Mouse (Mus musculus) embryonic facial prominence, embryonic 14.5 days (tissue): ENCODE data around the gene H2-M10.4. TPM values are rescaled to one million over a fixed set of nuclear protein-coding genes. Genes with fewer than 3 reads are reported as not detected.

Experiments used
- ATAC-seq: fragments of 200-750 bp; cut with Nextera tagmentation; 2 replicates; pipeline ENCODE4 v1.8.0; 2017; ENCODE audit warnings: low read depth, moderate number of reproducible peaks, moderate TSS enrichment
- DNase-seq: peaks from one replicate; pipeline ENCODE4 v3.0.0-alpha.2; 2015; ENCODE audit warnings: low spot score
- H3K27ac ChIP-seq: fragments of 300-500 bp; sonication (generic); replicated peaks from 2 replicates; pipeline ENCODE4 v1.5.1; 2014; ENCODE audit warnings: low read depth, mild to moderate bottlenecking, low read length, moderate library complexity
- H3K27me3 ChIP-seq: fragments of 300-500 bp; sonication (generic); replicated peaks from 2 replicates; pipeline ENCODE4 v1.6.1; 2014; ENCODE audit warnings: low read length; ENCODE audit not compliant: control insufficient read depth, insufficient read depth
- H3K36me3 ChIP-seq: fragments of 300-500 bp; sonication (generic); 2 replicates; pipeline ENCODE4 v1.6.1; 2014; ENCODE audit warnings: low read length, mixed read lengths; ENCODE audit not compliant: control insufficient read depth, insufficient read depth
- H3K4me1 ChIP-seq: fragments of 300-500 bp; sonication (generic); 2 replicates; pipeline ENCODE4 v1.6.1; 2014; ENCODE audit warnings: antibody characterized with exemption, low read length; ENCODE audit not compliant: control insufficient read depth, insufficient read depth
- H3K4me2 ChIP-seq: fragments of 300-500 bp; sonication (generic); 2 replicates; pipeline ENCODE4 v1.6.1; 2014; ENCODE audit warnings: low read depth, mild to moderate bottlenecking, low read length, moderate library complexity, mixed read lengths
- H3K4me3 ChIP-seq: fragments of 300-500 bp; sonication (generic); 2 replicates; pipeline ENCODE4 v1.5.1; 2014; ENCODE audit warnings: low read depth, mild to moderate bottlenecking, low read length
- H3K9ac ChIP-seq: fragments of 300-500 bp; sonication (generic); 2 replicates; pipeline ENCODE4 v1.6.1; 2014; ENCODE audit warnings: low read depth, mild to moderate bottlenecking, low read length, moderate library complexity, mixed read lengths
- H3K9me3 ChIP-seq: fragments of 300-500 bp; sonication (generic); 2 replicates; pipeline ENCODE4 v1.6.1; 2016; ENCODE audit warnings: low read length; ENCODE audit not compliant: control insufficient read depth
- WGBS: fragments of 180-500 bp; shearing (Covaris S2); extraction: QIAGEN DNeasy Blood & Tissue Kit; methylation state at CpG from one replicate; pipeline ENCODE4 v1.1.7; 2014; 5-methylcytosine and 5-hydroxymethylcytosine counted together
- polyA plus RNA-seq: library from polyadenylated mRNA; unstranded; fragments of >200 nt; fragmentation: Nextera tagmentation; extraction: Ambion mirVana; gene quantifications from 2 replicates; pipeline ENCODE4 v1.2.1, GENCODE M21; 2014

The H2-M10.4 gene
- polyA plus RNA-seq, 1 experiment from 2014 or later, result not detected

DNA sequence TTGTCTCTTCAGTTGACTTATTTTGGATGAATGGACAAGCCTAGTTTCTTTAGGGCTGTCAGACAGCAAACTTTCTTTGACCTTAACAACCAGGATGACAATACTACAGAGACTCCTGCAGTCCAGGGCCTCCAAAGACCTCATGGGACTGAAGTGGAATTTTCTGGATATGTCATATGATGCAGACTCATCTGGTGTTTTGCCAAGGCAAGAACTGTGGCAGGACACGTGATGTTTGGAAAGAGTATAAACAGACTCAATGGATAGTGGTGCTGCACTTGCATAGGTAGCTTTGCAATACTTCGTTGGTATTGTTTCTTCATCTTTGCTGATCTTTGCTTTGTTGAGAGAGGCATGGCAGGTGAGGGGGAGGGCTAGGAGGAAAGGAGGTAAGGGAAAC, 44.7 kb downstream of the H2-M10.4 start:
- ATAC-seq (no peak), DNase-seq (no peak)
- Histone ChIP-seq H3K4me3 (no peak overlapping the region), H3K27me3 (no peaks in the 10 kb centered on the region), H3K4me2 (no peak overlapping the region), H3K9ac (no peak overlapping the region), H3K4me1 (no peaks in the 10 kb centered on the region), H3K9me3 (no peaks in the 10 kb centered on the region), H3K36me3 (no peaks in the 10 kb centered on the region), H3K27ac (no peak overlapping the region)
- WGBS, result 52% methylated on average over 2 of the region's 2 CpGs

- H3K4me3 ChIP-seq, result no peak overlapping the region
- WGBS, result 50% methylated on average over 1 of the region's 1 CpGs
- H3K4me2 ChIP-seq, result no peak overlapping the region
Measured at GRCm38 (mm10) chr17:36415407-36415806, 46.7 kb downstream of the H2-M10.4 start.

GRCm38 (mm10) chr17:36414361-36414760, 47.8 kb downstream of the H2-M10.4 start:
- 80% methylated on average over 1 of the region's 1 CpGs for WGBS
- DNase-seq (no peak), ATAC-seq (no peak)
- Histone ChIP-seq H3K4me1 (no peaks in the 10 kb centered on the region), H3K4me2 (no peak overlapping the region), H3K4me3 (no peak overlapping the region), H3K36me3 (no peaks in the 10 kb centered on the region), H3K27ac (no peak overlapping the region), H3K9ac (no peak overlapping the region), H3K9me3 (no peaks in the 10 kb centered on the region), H3K27me3 (no peaks in the 10 kb centered on the region)

More at GRCm38 (mm10) chr17:36415407-36415806, 46.7 kb downstream of the H2-M10.4 start:
- no peaks in the 10 kb centered on the region for H3K9me3 ChIP-seq
- H3K27ac ChIP-seq, result no peak overlapping the region
- no peaks in the 10 kb centered on the region for H3K36me3 ChIP-seq
- no peaks in the 10 kb centered on the region for H3K4me1 ChIP-seq
- ATAC-seq, result no peak
- no peak for DNase-seq
- H3K27me3 ChIP-seq, result no peaks in the 10 kb centered on the region
- no peak overlapping the region for H3K9ac ChIP-seq

Other genes with a start within 250 kb of the H2-M10.4 start
- 95.5 and 103 TPM in 2 replicates for gene Rpp21, start 204.3 kb downstream of the H2-M10.4 start, polyA plus RNA-seq
- gene Trim39, start 190.1 kb downstream of the H2-M10.4 start, polyA plus RNA-seq, result 10.6 and 12.4 TPM in 2 replicates
- gene H2-M10.2, start 175.8 kb downstream of the H2-M10.4 start, polyA plus RNA-seq, result not detected in 2 replicates
- not detected in 2 replicates for gene H2-M10.1, start 136.2 kb downstream of the H2-M10.4 start, polyA plus RNA-seq
- gene H2-M10.3, start 93.9 kb downstream of the H2-M10.4 start, polyA plus RNA-seq, result not detected in 2 replicates
- not detected in 2 replicates for gene H2-M11, start 84.7 kb upstream of the H2-M10.4 start, polyA plus RNA-seq
- gene H2-M9, start 180.3 kb upstream of the H2-M10.4 start, polyA plus RNA-seq, result not detected in 2 replicates
- gene H2-M1, start 209.9 kb upstream of the H2-M10.4 start, polyA plus RNA-seq, result not detected in 2 replicates